Comparison of ENCODE assay signal across 8 mouse cellular contexts in the genomic region with DNA sequence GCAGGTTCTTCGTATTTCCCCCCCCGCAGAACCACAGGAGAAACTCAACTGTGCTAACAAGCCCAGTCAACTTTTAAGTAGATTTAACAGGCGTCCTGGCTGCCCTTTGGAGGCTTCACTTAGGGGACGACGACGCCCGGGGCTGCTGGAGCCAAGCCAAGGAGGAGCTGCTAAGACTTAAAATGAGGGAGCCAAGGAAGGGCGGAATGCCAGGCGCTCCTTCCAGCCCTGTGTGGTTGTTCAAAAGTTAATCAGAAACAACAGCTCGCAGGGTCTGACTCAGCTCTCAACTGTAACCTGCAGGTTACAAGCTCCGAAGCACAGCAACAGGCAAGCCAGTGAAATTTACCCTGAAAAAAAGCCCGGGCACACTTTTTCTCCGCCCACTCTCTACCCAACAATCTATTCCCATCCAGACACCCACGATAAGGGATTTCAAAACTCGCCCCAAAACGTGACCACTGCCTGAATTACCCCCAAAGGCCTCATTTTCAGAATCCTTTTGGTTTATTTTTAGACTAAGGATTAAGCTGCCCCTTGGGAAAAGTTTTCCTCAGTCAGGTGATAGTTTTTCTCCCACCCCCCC. TPM values are rescaled to one million over a fixed set of nuclear protein-coding genes. Genes with fewer than 3 reads are reported as not detected.
DNase-seq lines count a peak whose midpoint lies in the region; ATAC-seq lines count a peak whose summit lies in the region.

No protein-coding gene starts in this region.

- peaks cover 25% of the 10 kb centered on the region for H3K4me1 ChIP-seq in hindbrain, embryonic 14.5 days (replicated peaks; ENCODE audit: control insufficient read depth, insufficient read depth, low read length)

- intact Hi-C loops in left cerebral cortex, postnatal 14 days (cut with DNase I), result loop anchor here (5.0 kb wide), 2 partner anchors 39 to 59 kb away; a partner anchor contains a TSS

- no peaks in the 10 kb centered on the region for H3K36me3 ChIP-seq in hindbrain, embryonic 14.5 days (replicated peaks; ENCODE audit: control insufficient read depth, insufficient read depth)

- peak; percentile 64 for DNase-seq in ZHBTc4 (ENCODE audit: low read depth, low spot score)
- DNase-seq in gastrocnemius, adult 18-20 months (ENCODE audit: low spot score), result peak; percentile 51
- DNase-seq in hindbrain, embryonic 14.5 days (ENCODE audit: low spot score), result peak; percentile 65
- DNase-seq in left cerebral cortex, postnatal 14 days (ENCODE audit: low spot score in 2 of 2), result peak; percentile 59 to 62
- peak; percentile 34 to 44 for DNase-seq in right cerebral cortex, postnatal 36 days (ENCODE audit: low spot score in 2 of 2)
- DNase-seq in urinary bladder, postnatal 36 days (ENCODE audit: low spot score in 2 of 2), result peak; percentile 43 to 68

- peak overlapping the region; percentile 80 for H3K4me3 ChIP-seq in hindbrain, embryonic 14.5 days (replicated peaks; ENCODE audit: low read length)

- H3K9ac ChIP-seq in hindbrain, embryonic 14.5 days, result peak overlapping the region; percentile 81

- no peaks in the 10 kb centered on the region for H3K9me3 ChIP-seq in hindbrain, embryonic 14.5 days (ENCODE audit: control insufficient read depth, low read length)

- H3K4me2 ChIP-seq in hindbrain, embryonic 14.5 days (replicated peaks), result peak overlapping the region; percentile 87

- H3K27me3 ChIP-seq in hindbrain, embryonic 14.5 days (ENCODE audit: control insufficient read depth, insufficient read depth, low read length), result no peaks in the 10 kb centered on the region

- ATAC-seq in common myeloid progenitor, adult 5-6 weeks (replicated peaks; ENCODE audit: low read depth, poor library complexity, severe bottlenecking), result peak; percentile 57
- ATAC-seq in hindbrain, embryonic 14.5 days (ENCODE audit: low FRiP score), result 0 out of 2 replicates have a peak, but pooled peaks have one; percentile 5
- ATAC-seq in megakaryocyte progenitor cell, adult 5-6 weeks (replicated peaks; ENCODE audit: poor library complexity), result peak; percentile 51

- under 1% methylated on average over 16 of the region's 16 CpGs for WGBS in hindbrain, embryonic 14.5 days

- H3K27ac ChIP-seq in hindbrain, embryonic 14.5 days, result peak overlapping the region; percentile 96

RNA-seq across cellular contexts. Expression of a gene that starts 1.5 kb away (rescaled TPM):
- total RNA-seq in common myeloid progenitor, adult 5-6 weeks (2017), result 112 and 124 TPM in 2 replicates
- total RNA-seq in gastrocnemius, adult 18-20 months (2021), result 10 to 100 TPM; 55.7 to 57.3 TPM
- polyA plus RNA-seq in hindbrain, embryonic 14.5 days (2014; fragmentation: Nextera tagmentation; extraction: Ambion mirVana), result 57.4 and 62.2 TPM in 2 replicates
- 100 to 1,000 TPM; 134 to 137 TPM for total RNA-seq in left cerebral cortex, postnatal 14 days (2021)
- total RNA-seq in megakaryocyte progenitor cell, adult 5-6 weeks (2015), result 98.1 and 103 TPM in 2 replicates
- 130 and 141 TPM in 2 replicates for total RNA-seq in megakaryocyte progenitor cell, adult 5-6 weeks (2017)

RNA-seq across cellular contexts. Expression of a gene that starts 39.8 kb away (rescaled TPM):
- total RNA-seq in common myeloid progenitor, adult 5-6 weeks (2017), result 93.3 and 111 TPM in 2 replicates
- total RNA-seq in gastrocnemius, adult 18-20 months (2021), result not detected
- polyA plus RNA-seq in hindbrain, embryonic 14.5 days (2014; fragmentation: Nextera tagmentation; extraction: Ambion mirVana), result 6.9 and 7.2 TPM in 2 replicates
- total RNA-seq in left cerebral cortex, postnatal 14 days (2021), result 1 to 10 TPM; 1.1 to 1.7 TPM
- total RNA-seq in megakaryocyte progenitor cell, adult 5-6 weeks (2015), result 76.6 and 78.8 TPM in 2 replicates
- total RNA-seq in megakaryocyte progenitor cell, adult 5-6 weeks (2017), result 83.6 and 88.2 TPM in 2 replicates

RNA-seq across cellular contexts. Expression of a gene that starts 40.0 kb away (rescaled TPM):
- total RNA-seq in common myeloid progenitor, adult 5-6 weeks (2017), result 173 and 217 TPM in 2 replicates
- total RNA-seq in gastrocnemius, adult 18-20 months (2021), result 10 to 100 TPM; 10.1 to 13.4 TPM
- 59.2 and 59.9 TPM in 2 replicates for polyA plus RNA-seq in hindbrain, embryonic 14.5 days (2014; fragmentation: Nextera tagmentation; extraction: Ambion mirVana)
- 10 to 100 TPM; 19.3 to 20.0 TPM for total RNA-seq in left cerebral cortex, postnatal 14 days (2021)
- total RNA-seq in megakaryocyte progenitor cell, adult 5-6 weeks (2015), result 122 and 135 TPM in 2 replicates
- 201 and 209 TPM in 2 replicates for total RNA-seq in megakaryocyte progenitor cell, adult 5-6 weeks (2017)

Comparison
In these comparisons a context has a peak if more than half of its experiments do, and no peak if none do; other contexts are left out.
1. Peak in every context shown above with its lines: DNase-seq, ATAC-seq, H3K4me3 ChIP-seq and H3K27ac ChIP-seq.
2. ATAC-seq: peak in every context shown above with its lines; median percentile 57 in common myeloid progenitor, adult 5-6 weeks; 51 in megakaryocyte progenitor cell, adult 5-6 weeks; 5 in hindbrain, embryonic 14.5 days.
3. RNA of a gene that starts 39.8 kb away (total RNA-seq): 93.3 to 111 TPM in common myeloid progenitor, adult 5-6 weeks and 76.6 to 88.2 TPM in megakaryocyte progenitor cell, adult 5-6 weeks; 1.1 to 1.7 TPM in left cerebral cortex, postnatal 14 days and not detected in gastrocnemius, adult 18-20 months; every median in the first group is over 10 times any median in the second.